Mouse (Mus musculus): ENCODE results near the gene Socs5.

Socs5 gene

GRCm38 (mm10) chr17:87108507-87109292 is 1.2 kb downstream of the Socs5 start:
- no peak for DNase-seq (ENCODE audit: low read depth)

DNA sequence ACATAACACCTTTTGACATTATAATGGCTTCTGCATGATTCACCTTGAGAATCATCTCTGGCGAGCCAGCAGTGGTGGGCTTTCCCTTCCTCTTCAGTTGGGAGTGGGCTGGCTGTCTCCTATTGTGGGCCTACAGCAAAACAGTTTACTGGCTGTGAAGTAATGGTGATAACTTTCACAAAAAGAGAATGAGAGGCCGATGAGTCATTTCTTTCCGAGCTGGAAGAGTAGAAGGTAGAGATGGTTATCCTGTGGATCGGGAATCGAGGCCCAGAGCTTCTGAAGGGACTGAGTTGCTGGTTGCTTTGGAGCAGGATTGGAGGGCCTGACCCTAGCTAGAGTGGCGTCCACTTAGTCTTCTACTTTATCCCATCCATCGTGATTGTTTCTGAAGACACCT is 2.0 kb downstream of the Socs5 start:
- DNase-seq (ENCODE audit: low read depth) = no peak

GRCm38 (mm10) chr17:87112852-87113592 is 5.5 kb downstream of the Socs5 start:
- DNase-seq (ENCODE audit: low read depth) = no peak

GRCm38 (mm10) chr17:87115615-87116014 is 8.1 kb downstream of the Socs5 start:
- DNase-seq (ENCODE audit: low read depth) = no peak

GRCm38 (mm10) chr17:87118966-87119526 is 11.6 kb downstream of the Socs5 start:
- peak; percentile 71 for DNase-seq (ENCODE audit: low read depth)

GRCm38 (mm10) chr17:87125344-87125743 is 17.9 kb downstream of the Socs5 start:
- no peak for DNase-seq (ENCODE audit: low read depth)

DNA sequence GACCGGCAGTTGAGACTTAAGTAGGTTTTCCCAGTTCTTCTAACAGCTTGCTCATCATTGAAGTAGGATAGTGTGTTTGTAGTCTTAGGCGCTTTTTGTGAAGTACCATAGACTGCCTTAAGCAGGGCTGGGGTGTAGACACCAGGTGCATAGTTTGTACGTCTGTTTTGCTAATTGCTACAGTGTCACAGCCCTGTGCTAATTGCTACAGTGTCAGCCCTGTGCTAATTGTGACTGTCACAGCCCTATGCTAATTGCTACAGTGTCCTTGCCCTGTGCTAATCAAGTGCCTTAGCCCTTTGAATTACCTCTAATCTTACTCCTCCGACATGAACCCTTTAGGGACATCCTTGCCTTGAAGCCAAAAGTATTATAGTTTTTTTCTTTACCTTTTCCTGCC is 24.8 kb downstream of the Socs5 start:
- DNase-seq (ENCODE audit: low read depth) = no peak

GRCm38 (mm10) chr17:87133823-87134222 is 26.3 kb downstream of the Socs5 start:
- DNase-seq (ENCODE audit: low read depth) = no peak

- no peak for DNase-seq (ENCODE audit: low read depth)
These were observed 27.2 kb downstream of the Socs5 start for GRCm38 (mm10) chr17:87134631-87135030.

DNA sequence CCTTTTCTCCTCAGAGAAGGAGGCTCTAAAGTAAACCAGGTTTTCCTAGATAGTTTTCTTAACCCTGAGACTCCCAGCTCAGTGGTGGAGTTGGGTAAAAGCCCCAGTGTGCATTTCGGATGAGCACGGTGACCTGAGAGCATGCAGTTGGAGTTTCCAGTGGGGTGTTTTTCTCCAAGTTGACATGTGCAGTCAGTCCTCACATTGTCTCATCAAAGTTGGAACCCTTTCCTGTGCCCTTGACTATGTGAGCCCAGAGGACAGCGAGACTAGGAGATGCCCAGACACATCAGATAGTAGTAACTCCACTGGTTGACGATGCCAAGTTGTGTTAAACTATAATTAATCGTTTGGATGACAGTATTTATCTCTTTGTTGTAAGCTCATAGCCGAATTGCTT is 28.3 kb downstream of the Socs5 start:
- no peak for DNase-seq (ENCODE audit: low read depth)

GRCm38 (mm10) chr17:87141188-87141935 is 33.9 kb downstream of the Socs5 start:
- no peak for DNase-seq (ENCODE audit: low read depth)

- DNase-seq (ENCODE audit: low read depth) = no peak
These were observed 34.8 kb downstream of the Socs5 start for GRCm38 (mm10) chr17:87142271-87142670.

DNA sequence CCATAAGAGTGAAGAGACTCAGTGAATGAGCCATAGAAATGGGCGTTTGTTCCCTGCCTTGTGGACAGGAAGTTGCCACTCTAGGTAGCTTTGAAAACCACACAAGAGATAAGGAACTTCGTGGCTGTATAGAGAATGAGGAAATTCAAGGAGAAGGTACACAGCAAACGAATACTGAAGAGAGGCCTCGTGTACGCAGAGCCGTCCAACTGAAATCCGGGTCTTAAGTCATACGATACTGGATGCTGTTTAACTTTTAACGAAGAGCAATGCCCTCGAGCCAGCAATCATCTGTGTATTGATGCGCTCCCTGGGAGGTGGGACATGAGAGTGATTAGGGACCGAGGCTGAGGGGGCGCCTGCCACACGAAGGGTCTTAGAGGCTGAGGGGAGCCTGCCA is 35.7 kb downstream of the Socs5 start:
- peak; percentile 22 for DNase-seq (ENCODE audit: low read depth)

DNA sequence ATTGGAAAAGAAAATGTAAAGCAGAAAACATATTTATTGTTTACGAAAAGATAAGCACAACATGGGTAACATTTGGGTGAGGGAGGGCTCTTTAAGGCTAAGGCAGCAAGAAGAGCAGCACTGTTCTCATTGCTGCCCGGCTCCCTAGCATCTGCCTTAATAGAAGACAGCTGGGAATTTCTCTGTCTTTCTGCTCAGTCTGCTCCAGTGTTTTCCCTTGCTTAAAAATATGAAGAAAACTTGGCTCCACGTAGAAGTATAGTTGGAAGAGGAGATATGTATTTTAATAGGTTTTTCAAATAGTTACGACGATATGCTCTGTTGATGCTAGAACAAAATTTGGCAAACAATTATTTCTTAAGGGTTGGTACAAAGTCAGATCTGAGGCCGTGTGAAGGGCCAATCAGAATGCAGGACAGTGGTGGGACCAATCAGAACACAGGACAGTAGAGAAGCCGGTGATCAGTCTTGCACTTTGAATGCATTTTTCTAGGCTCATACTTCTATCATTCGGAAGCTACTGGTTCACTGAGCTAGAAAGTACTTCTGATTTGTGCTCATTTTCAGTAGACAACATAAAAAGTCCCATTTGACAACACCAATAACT is 39.0 kb downstream of the Socs5 start:
- no peak for DNase-seq (ENCODE audit: low read depth)

DNA sequence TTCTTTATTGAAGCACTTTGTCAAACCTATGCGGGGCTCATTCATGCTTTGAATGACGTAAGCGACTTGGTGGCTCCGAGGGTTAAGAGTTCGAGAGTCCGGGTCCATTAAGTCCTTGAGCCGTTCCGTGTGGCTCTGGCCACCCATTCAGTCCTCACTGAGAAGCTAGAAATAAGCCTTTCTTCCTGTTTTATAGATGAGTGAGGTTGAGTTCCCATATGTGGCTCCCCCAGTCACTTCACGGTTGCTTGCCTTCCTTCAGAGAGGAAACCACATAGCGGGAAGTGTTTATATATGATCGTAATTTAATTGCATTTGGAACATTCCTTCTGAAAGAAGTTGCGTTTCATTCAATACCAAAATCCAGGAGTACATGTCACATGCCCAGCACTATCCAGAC is 42.3 kb downstream of the Socs5 start:
- DNase-seq (ENCODE audit: low read depth) = no peak

- DNase-seq (ENCODE audit: low read depth) = no peak
These were observed 45.5 kb downstream of the Socs5 start for GRCm38 (mm10) chr17:87152984-87153383.

GRCm38 (mm10) chr17:87155664-87156063 is 48.2 kb downstream of the Socs5 start:
- no peak for DNase-seq (ENCODE audit: low read depth)

- no peak for DNase-seq (ENCODE audit: low read depth)
These were observed 50.3 kb downstream of the Socs5 start for GRCm38 (mm10) chr17:87157739-87158138.

GRCm38 (mm10) chr17:87158597-87158996 is 51.1 kb downstream of the Socs5 start:
- DNase-seq (ENCODE audit: low read depth) = peak; percentile 57

- DNase-seq (ENCODE audit: low read depth) = no peak
These were observed 52.8 kb downstream of the Socs5 start for GRCm38 (mm10) chr17:87160270-87160669.

DNA sequence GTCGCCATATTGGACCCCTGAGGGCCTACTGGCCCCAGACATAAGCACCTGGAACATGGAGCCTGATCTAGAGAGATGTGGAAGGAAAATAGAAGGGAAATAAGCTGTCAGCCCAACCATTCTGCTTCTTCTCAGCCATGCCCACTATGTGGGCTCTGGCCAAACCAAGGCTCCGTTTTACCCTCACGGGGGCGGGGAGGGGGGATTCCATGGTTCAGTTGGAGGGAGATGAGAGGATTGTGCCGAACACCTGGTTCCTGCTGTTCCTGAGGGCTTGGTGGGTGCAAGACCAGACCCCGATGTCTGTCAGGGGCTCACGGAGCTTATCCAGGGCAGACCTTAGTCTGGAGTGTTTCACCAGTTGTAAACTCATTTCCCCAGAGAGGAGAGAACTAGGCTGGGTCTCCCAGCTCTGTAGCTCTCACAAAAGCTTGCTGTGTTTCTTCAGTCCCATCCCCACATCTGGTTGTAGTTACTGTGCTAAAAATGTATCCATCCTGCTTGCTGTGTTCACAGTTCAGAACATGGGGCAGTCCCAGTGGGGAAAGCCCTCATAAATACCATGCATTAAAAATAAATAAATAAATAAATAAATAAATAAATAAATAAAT is 56.9 kb downstream of the Socs5 start:
- no peak for DNase-seq (ENCODE audit: low read depth)

DNA sequence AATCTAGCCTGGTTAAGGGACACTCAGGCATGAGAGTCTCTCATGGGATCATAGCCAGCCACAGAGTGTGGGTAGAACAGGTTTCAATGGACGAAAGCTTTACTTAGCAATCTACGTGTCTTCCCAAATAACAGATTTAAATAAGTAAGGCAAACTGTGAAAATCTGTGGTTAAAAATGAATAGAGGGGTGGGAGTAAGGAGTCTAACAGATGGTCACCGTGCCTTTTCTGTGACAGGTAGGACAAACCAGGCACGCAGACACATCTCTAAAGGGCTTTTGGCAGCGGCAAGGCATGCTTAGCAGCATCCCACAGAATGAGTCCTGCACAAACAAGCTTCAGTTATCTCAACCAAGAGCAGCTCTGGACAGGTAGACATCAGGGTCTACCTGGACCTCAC is 59.9 kb downstream of the Socs5 start:
- DNase-seq (ENCODE audit: low read depth) = no peak

All from 416B (cell line).